Comparison of ENCODE assay signal across 8 mouse cellular contexts in genomic region chr1:143503436-143504065, GRCm38 (mm10).
DNase-seq lines count a peak whose midpoint lies in the region; ATAC-seq and TF ChIP-seq lines count a peak whose summit lies in the region.

No protein-coding gene starts in this region.

- peaks cover 4% of the 10 kb centered on the region; the same call in 1 of the 2 replicates for H3K4me1 ChIP-seq in heart, embryonic 11.5 days (ENCODE audit: control insufficient read depth, insufficient read depth, low read length)
- H3K4me1 ChIP-seq in cerebellum, adult 2 months (ENCODE audit: control insufficient read depth, insufficient read depth, low read length), result no peaks in the 10 kb centered on the region

- intact Hi-C loops in heart, postnatal 36 days (cut with DNase I), result no loop called here
- intact Hi-C loops in left cerebral cortex, postnatal 36 days (cut with DNase I), result no loop called here

- no peaks in the 10 kb centered on the region for H3K27me3 ChIP-seq in heart, embryonic 11.5 days (ENCODE audit: control insufficient read depth, insufficient read depth, low read length)
- no peaks in the 10 kb centered on the region for H3K27me3 ChIP-seq in cerebellum, adult 2 months (ENCODE audit: control insufficient read depth, insufficient read depth, low read length)

- TF ChIP-seq POLR2A in cerebellum, adult 2 months (IDR thresholded peaks at IDR 0.05; ENCODE audit: borderline replicate concordance, insufficient read depth, low read length), result no peak

- H3K36me3 ChIP-seq in heart, embryonic 11.5 days (ENCODE audit: control insufficient read depth, insufficient read depth, low read length), result no peaks in the 10 kb centered on the region

- peak overlapping the region; percentile 74 for H3K27ac ChIP-seq in heart, embryonic 11.5 days (ENCODE audit: low read depth, low read length)
- no peak overlapping the region for H3K27ac ChIP-seq in cerebellum, adult 2 months (ENCODE audit: insufficient read depth, low read length)

- 0 out of 2 replicates have a peak overlapping the region, but pooled peaks have one; percentile 16 for H3K9ac ChIP-seq in heart, embryonic 11.5 days (ENCODE audit: low read depth, low read length)

- ATAC-seq in heart, embryonic 11.5 days (replicated peaks; ENCODE audit: insufficient number of reproducible peaks, low FRiP score, low TSS enrichment), result peak; percentile 76

- peak overlapping the region; percentile 53 for H3K4me2 ChIP-seq in heart, embryonic 11.5 days

- no peak for TF ChIP-seq CTCF in cerebellum, adult 2 months (IDR thresholded peaks at IDR 0.05; ENCODE audit: borderline replicate concordance, insufficient read depth, low read depth, low read length)

- no peaks in the 10 kb centered on the region for H3K9me3 ChIP-seq in heart, embryonic 11.5 days (replicated peaks; ENCODE audit: control insufficient read depth, low read length)

- WGBS in heart, embryonic 11.5 days (ENCODE audit: insufficient replicate concordance), result 24% methylated on average over 11 of the region's 11 CpGs
- 84% methylated on average over 11 of the region's 11 CpGs for WGBS in cerebellum, adult 2 months

- H3K4me3 ChIP-seq in heart, embryonic 11.5 days (ENCODE audit: low read depth, low read length), result no peak overlapping the region
- no peak overlapping the region for H3K4me3 ChIP-seq in cerebellum, adult 2 months (replicated peaks; ENCODE audit: insufficient read depth, low read depth, low read length)

- DNase-seq in heart, postnatal 36 days, result no peak
- peak; percentile 16 for DNase-seq in retina, postnatal 1 day
- DNase-seq in retina, embryonic 14.5 days (ENCODE audit: low spot score), result no peak
- peak; percentile 30 to 31 for DNase-seq in left cerebral cortex, postnatal 36 days (ENCODE audit: low spot score in 2 of 2)
- no peak for DNase-seq in cerebellum, postnatal 25 days
- DNase-seq in cerebellum, adult 8-10 months, result no peak
- DNase-seq in cerebellum, adult 2 months, result no peak

Comparison
In these comparisons a context has a peak if more than half of its experiments do, and no peak if none do; other contexts are left out.
1. DNase-seq: peak in retina, postnatal 1 day (single experiment) and left cerebral cortex, postnatal 36 days (2 of 2); none in heart, postnatal 36 days (0 of 2), retina, embryonic 14.5 days (single experiment), cerebellum, postnatal 25 days (0 of 2), cerebellum, adult 8-10 months (single experiment) and cerebellum, adult 2 months (0 of 2).